Mouse (Mus musculus): ENCODE results near the gene Olfr446.

Gene Olfr446

DNA sequence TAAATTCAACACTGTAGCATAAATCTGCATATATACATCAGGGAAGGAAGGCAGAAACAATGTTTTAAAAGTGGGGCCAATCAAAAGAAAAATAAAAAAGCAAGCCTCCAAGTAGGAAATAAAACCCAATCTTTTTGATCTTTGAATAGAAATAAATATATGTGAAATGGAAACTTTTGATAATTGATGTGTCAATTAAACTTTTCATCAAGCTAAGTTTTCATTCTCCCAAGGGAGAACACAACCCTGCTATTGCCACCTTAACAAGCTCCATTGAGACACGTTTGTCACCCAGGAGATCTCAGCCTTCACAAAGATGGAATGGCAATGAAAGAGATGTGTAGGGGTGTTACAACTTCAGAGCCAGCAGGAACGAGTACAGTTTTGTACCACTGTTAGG is at the start of gene Olfr446:
TSS of gene Olfr446 (plus strand) at position 301 of the 400 bp plus-strand sequence.
- no peak for DNase-seq (ENCODE audit: low read depth, low spot score)

GRCm38 (mm10) chr6:42876323-42876722 is 44.9 kb upstream of the Olfr446 start:
- no peak for DNase-seq (ENCODE audit: low read depth, low spot score)

- no peak for DNase-seq (ENCODE audit: low read depth, low spot score)
Observed at GRCm38 (mm10) chr6:42890141-42890540, 31.0 kb upstream of the Olfr446 start, which contains the start of gene Olfr448. Gene Olfr448 (plus strand): TSS chr6:42890441.

- no peak for DNase-seq (ENCODE audit: low read depth, low spot score)
Observed at GRCm38 (mm10) chr6:42900345-42900744, 20.8 kb upstream of the Olfr446 start.

DNA sequence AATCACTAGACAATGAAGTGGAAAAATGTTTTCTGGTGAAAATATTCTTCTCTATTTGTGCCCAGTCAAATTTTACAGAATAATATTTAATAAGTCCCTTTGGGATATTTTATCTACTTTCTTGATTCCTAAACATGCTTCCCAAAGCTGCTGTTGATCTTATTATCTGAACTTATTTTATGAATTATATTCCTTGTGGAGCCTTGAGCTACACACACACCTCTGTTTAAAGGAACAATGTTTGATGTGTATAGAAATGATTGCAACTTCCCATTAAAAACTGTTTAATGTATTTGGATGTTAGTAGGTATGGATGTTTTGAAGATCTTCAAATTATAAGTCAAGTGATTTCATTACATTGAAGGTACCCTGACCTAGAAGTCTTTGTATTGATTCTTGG is 12.6 kb upstream of the Olfr446 start, which contains the start of gene Olfr447:
TSS of gene Olfr447 (plus strand) at position 301 of the 400 bp plus-strand sequence.
- DNase-seq (ENCODE audit: low read depth, low spot score) = no peak

DNA sequence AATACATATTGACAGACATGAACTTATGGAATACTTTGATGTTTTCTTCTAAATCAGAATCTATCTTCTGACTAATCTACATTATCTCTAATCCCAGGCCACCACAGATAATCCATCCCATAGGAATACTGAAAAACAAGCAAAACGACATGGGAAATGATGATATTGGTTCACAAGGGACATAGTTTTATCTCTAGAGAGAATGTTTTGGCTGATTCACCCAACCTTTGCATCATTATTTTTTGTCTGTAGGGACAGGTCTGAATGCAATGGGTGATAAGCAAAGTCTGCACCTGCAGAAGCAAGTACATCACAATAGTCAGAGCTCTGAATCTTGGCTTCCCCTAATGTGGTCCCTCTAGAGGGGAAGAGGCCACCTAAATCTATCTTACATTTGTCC is 27.6 kb downstream of the Olfr446 start, which contains the start of gene Olfr444:
TSS of gene Olfr444 (plus strand) at position 301 of the 400 bp plus-strand sequence.
- no peak for DNase-seq (ENCODE audit: low read depth, low spot score)

GRCm38 (mm10) chr6:42980377-42980776 is 59.2 kb downstream of the Olfr446 start:
- DNase-seq (ENCODE audit: low read depth, low spot score) = no peak

Measured in ES-CJ7 (cell line).